ENCODE assay signal across 8 mouse cellular contexts in the genomic region with DNA sequence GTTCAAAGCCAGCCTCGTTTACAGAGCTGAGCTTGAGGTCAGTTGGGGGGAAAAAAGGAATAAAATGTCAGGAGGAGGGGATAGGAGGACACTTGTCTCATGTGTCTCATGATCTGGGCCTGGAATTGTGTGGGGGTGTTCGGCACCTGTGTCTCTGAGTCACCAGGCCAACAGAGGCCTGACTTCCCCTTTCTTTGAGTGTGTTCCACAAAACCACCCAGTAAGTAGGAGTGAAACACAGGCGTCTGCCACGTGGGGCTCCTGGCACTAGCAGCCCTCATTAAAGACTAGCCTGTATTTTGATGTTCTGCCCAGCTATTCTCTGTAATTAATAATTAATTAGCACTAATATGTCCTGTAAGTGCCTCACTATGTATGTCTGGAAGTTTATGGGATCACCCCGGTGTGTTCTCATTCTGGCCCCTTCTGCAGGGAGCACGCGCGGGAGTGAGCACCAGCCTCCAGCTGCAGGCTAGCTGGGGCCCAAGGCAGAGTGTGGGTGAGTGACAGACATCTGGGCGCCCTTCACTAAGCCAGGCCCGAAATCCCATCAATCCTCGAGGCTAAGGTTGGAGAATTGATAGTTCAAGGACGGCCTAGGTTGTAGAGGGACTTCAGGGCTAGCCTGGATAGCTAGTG. TPM values are rescaled to one million over a fixed set of nuclear protein-coding genes. Genes with fewer than 3 reads are reported as not detected.
A peak's percentile ranks its signal among the peaks of the same experiment; 100 is the strongest.
DNase-seq lines count a peak whose midpoint lies in the region; ATAC-seq lines count a peak whose summit lies in the region.

No protein-coding gene starts in this region.

- peaks cover 8% of the 10 kb centered on the region for H3K36me3 ChIP-seq in forebrain, embryonic 10.5 days (replicated peaks)
- H3K36me3 ChIP-seq in forebrain, embryonic 16.5 days (ENCODE audit: control insufficient read depth, insufficient read depth) = no peaks in the 10 kb centered on the region
- H3K36me3 ChIP-seq in hindbrain, embryonic 15.5 days = no peaks in the 10 kb centered on the region
- peaks cover 17% of the 10 kb centered on the region for H3K36me3 ChIP-seq in macrophage (ENCODE audit: inconsistent target)

- no peak overlapping the region for H3K4me2 ChIP-seq in forebrain, embryonic 16.5 days (ENCODE audit: low read length)
- peak overlapping the region; percentile 83 for H3K4me2 ChIP-seq in hindbrain, embryonic 15.5 days

- H3K27ac ChIP-seq in forebrain, embryonic 10.5 days = no peak overlapping the region
- no peak overlapping the region for H3K27ac ChIP-seq in forebrain, embryonic 16.5 days (ENCODE audit: low read length)
- H3K27ac ChIP-seq in hindbrain, embryonic 15.5 days (replicated peaks) = no peak overlapping the region
- H3K27ac ChIP-seq in macrophage = peak overlapping the region; percentile 100

- peaks cover 69% of the 10 kb centered on the region for H3K79me2 ChIP-seq in macrophage (ENCODE audit: inconsistent target)

- peaks cover 40% of the 10 kb centered on the region for H3K27me3 ChIP-seq in forebrain, embryonic 10.5 days (ENCODE audit: poor library complexity, severe bottlenecking)
- 0 out of 2 replicates have a peak, but pooled peaks cover 2% of the 10 kb centered on the region for H3K27me3 ChIP-seq in forebrain, embryonic 16.5 days (replicated peaks; ENCODE audit: control insufficient read depth, insufficient read depth, low read length)
- no peaks in the 10 kb centered on the region for H3K27me3 ChIP-seq in hindbrain, embryonic 15.5 days

- no peak for ATAC-seq in forebrain, embryonic 16.5 days
- ATAC-seq in hindbrain, embryonic 15.5 days (ENCODE audit: low FRiP score, low read depth) = no peak

- no peaks in the 10 kb centered on the region for H3K9me3 ChIP-seq in forebrain, embryonic 10.5 days
- H3K9me3 ChIP-seq in forebrain, embryonic 16.5 days (ENCODE audit: control insufficient read depth, low read length) = no peaks in the 10 kb centered on the region
- no peaks in the 10 kb centered on the region for H3K9me3 ChIP-seq in hindbrain, embryonic 15.5 days

- DNase-seq in forebrain, embryonic 10.5 days (ENCODE audit: extremely low spot score, low spot score) = no peak
- peak; percentile 53 for DNase-seq in MN1 (ENCODE audit: low spot score)
- DNase-seq in left cerebral cortex, postnatal 36 days (ENCODE audit: low spot score in 2 of 2) = no peak
- DNase-seq in ovary, postnatal 36 days (ENCODE audit: low spot score) = no peak
- DNase-seq in cerebellum, adult 11 months = no peak

- peak overlapping the region; percentile 86 for H3K4me3 ChIP-seq in forebrain, embryonic 10.5 days
- H3K4me3 ChIP-seq in forebrain, embryonic 16.5 days (replicated peaks; ENCODE audit: low read length) = no peak overlapping the region
- peak overlapping the region; percentile 92 for H3K4me3 ChIP-seq in hindbrain, embryonic 15.5 days
- H3K4me3 ChIP-seq in macrophage (ENCODE audit: inconsistent target) = peak overlapping the region; percentile 59

- peaks cover 68% of the 10 kb centered on the region for H3K4me1 ChIP-seq in forebrain, embryonic 10.5 days
- peaks cover 17% of the 10 kb centered on the region for H3K4me1 ChIP-seq in forebrain, embryonic 16.5 days (replicated peaks; ENCODE audit: control insufficient read depth, insufficient read depth, low read length)
- peaks cover 27% of the 10 kb centered on the region for H3K4me1 ChIP-seq in hindbrain, embryonic 15.5 days (replicated peaks)

- intact Hi-C loops in left cerebral cortex, postnatal 36 days (cut with DNase I) = no loop called here

- H3K9ac ChIP-seq in forebrain, embryonic 16.5 days (replicated peaks; ENCODE audit: low read depth, low read length) = no peak overlapping the region
- no peak overlapping the region for H3K9ac ChIP-seq in hindbrain, embryonic 15.5 days

- WGBS in forebrain, embryonic 10.5 days = 61% methylated on average over 12 of the region's 12 CpGs
- WGBS in forebrain, embryonic 16.5 days = 51% methylated on average over 12 of the region's 12 CpGs
- 53% methylated on average over 12 of the region's 12 CpGs for WGBS in hindbrain, embryonic 15.5 days
- WGBS in macrophage (ENCODE audit: missing documents) = 7% methylated on average over 12 of the region's 12 CpGs

RNA-seq across cellular contexts. Expression of gene Mfsd12, which starts 0.8 kb away (rescaled TPM):
- 6.7 and 7.5 TPM in 2 replicates for polyA plus RNA-seq in forebrain, embryonic 10.5 days (2016; fragmentation: Nextera tagmentation; extraction: Ambion mirVana)
- 11.4 and 11.5 TPM in 2 replicates for polyA plus RNA-seq in forebrain, embryonic 16.5 days (2015; fragmentation: Nextera tagmentation; extraction: Ambion mirVana)
- 21.0 and 21.1 TPM in 2 replicates for polyA plus RNA-seq in hindbrain, embryonic 15.5 days (2015; fragmentation: Nextera tagmentation; extraction: Ambion mirVana)
- 100 to 1,000 TPM in 19 of 26 experiments, 10 to 100 TPM in 7; 51.6 to 394 (median 199) TPM for total RNA-seq in macrophage (2018; cell fraction: chromatin; rRNA removed)
- 100 to 1,000 TPM; 134 to 406 (median 278) TPM for total RNA-seq in macrophage (2018; cell fraction: cytosol; rRNA removed)
- total RNA-seq in macrophage (2018; cell fraction: nucleus; rRNA removed) = 100 to 1,000 TPM; 143 to 724 (median 423) TPM
- polyA plus RNA-seq in macrophage (2018) = 129 to 266 TPM (median 167 TPM) in 3 replicates
- 10 to 100 TPM; 39.6 to 40.9 TPM for total RNA-seq in left cerebral cortex, postnatal 36 days (2021)

RNA-seq across cellular contexts. Expression of gene Hmg20b, which starts 6.2 kb away (rescaled TPM):
- polyA plus RNA-seq in forebrain, embryonic 10.5 days (2016; fragmentation: Nextera tagmentation; extraction: Ambion mirVana) = 101 and 108 TPM in 2 replicates
- 33.4 and 34.2 TPM in 2 replicates for polyA plus RNA-seq in forebrain, embryonic 16.5 days (2015; fragmentation: Nextera tagmentation; extraction: Ambion mirVana)
- polyA plus RNA-seq in hindbrain, embryonic 15.5 days (2015; fragmentation: Nextera tagmentation; extraction: Ambion mirVana) = 39.0 and 39.9 TPM in 2 replicates
- total RNA-seq in macrophage (2018; cell fraction: chromatin; rRNA removed) = 100 to 1,000 TPM; 159 to 417 (median 247) TPM
- total RNA-seq in macrophage (2018; cell fraction: cytosol; rRNA removed) = 10 to 100 TPM; 33.6 to 65.0 (median 46.9) TPM
- 100 to 1,000 TPM; 137 to 418 (median 259) TPM for total RNA-seq in macrophage (2018; cell fraction: nucleus; rRNA removed)
- 33.1 to 54.6 TPM (median 42.5 TPM) in 3 replicates for polyA plus RNA-seq in macrophage (2018)
- 10 to 100 TPM; 27.0 to 35.5 TPM for total RNA-seq in left cerebral cortex, postnatal 36 days (2021)

RNA-seq across cellular contexts. Expression of gene 4930404N11Rik, which starts 9.1 kb away (rescaled TPM):
- 0.35 and 0.52 TPM in 2 replicates for polyA plus RNA-seq in forebrain, embryonic 10.5 days (2016; fragmentation: Nextera tagmentation; extraction: Ambion mirVana)
- 0.72 and 0.86 TPM in 2 replicates for polyA plus RNA-seq in forebrain, embryonic 16.5 days (2015; fragmentation: Nextera tagmentation; extraction: Ambion mirVana)
- polyA plus RNA-seq in hindbrain, embryonic 15.5 days (2015; fragmentation: Nextera tagmentation; extraction: Ambion mirVana) = 1.1 TPM in 2 replicates
- 1 to 10 TPM; 1.9 to 6.8 (median 4.2) TPM for total RNA-seq in macrophage (2018; cell fraction: chromatin; rRNA removed)
- total RNA-seq in macrophage (2018; cell fraction: cytosol; rRNA removed) = 1 to 10 TPM; 1.3 to 7.7 (median 3.5) TPM
- 10 to 100 TPM in 3 of 26 experiments, 1 to 10 TPM in 23; 1.6 to 12.0 (median 5.1) TPM for total RNA-seq in macrophage (2018; cell fraction: nucleus; rRNA removed)
- polyA plus RNA-seq in macrophage (2018) = 1.5 to 9.8 TPM (median 2.5 TPM) in 3 replicates
- total RNA-seq in left cerebral cortex, postnatal 36 days (2021) = 1 to 10 TPM in 1 of 2 experiments, under 1 TPM in 1; 0.49 to 2.2 TPM

RNA-seq across cellular contexts. Expression of gene Gipc3, which starts 13.4 kb away (rescaled TPM):
- polyA plus RNA-seq in forebrain, embryonic 10.5 days (2016; fragmentation: Nextera tagmentation; extraction: Ambion mirVana) = not detected in 2 replicates
- not detected in 2 replicates for polyA plus RNA-seq in forebrain, embryonic 16.5 days (2015; fragmentation: Nextera tagmentation; extraction: Ambion mirVana)
- polyA plus RNA-seq in hindbrain, embryonic 15.5 days (2015; fragmentation: Nextera tagmentation; extraction: Ambion mirVana) = not detected in 2 replicates
- under 1 TPM in 2 of 26 experiments, not detected in 24; 0.16 to 0.71 TPM for total RNA-seq in macrophage (2018; cell fraction: chromatin; rRNA removed)
- under 1 TPM in 18 of 26 experiments, not detected in 8; 0.03 to 0.17 (median 0.08) TPM for total RNA-seq in macrophage (2018; cell fraction: cytosol; rRNA removed)
- total RNA-seq in macrophage (2018; cell fraction: nucleus; rRNA removed) = 1 to 10 TPM in 1 of 26 experiments, under 1 TPM in 1, not detected in 24; 0.18 to 1.4 TPM
- polyA plus RNA-seq in macrophage (2018) = 0.07 TPM in 1 of 3 replicates, not detected in the others
- total RNA-seq in left cerebral cortex, postnatal 36 days (2021) = 1 to 10 TPM; 1.4 to 1.8 TPM

RNA-seq across cellular contexts. Expression of gene Fzr1, which starts 21.8 kb away (rescaled TPM):
- polyA plus RNA-seq in forebrain, embryonic 10.5 days (2016; fragmentation: Nextera tagmentation; extraction: Ambion mirVana) = 135 and 139 TPM in 2 replicates
- polyA plus RNA-seq in forebrain, embryonic 16.5 days (2015; fragmentation: Nextera tagmentation; extraction: Ambion mirVana) = 121 and 133 TPM in 2 replicates
- polyA plus RNA-seq in hindbrain, embryonic 15.5 days (2015; fragmentation: Nextera tagmentation; extraction: Ambion mirVana) = 147 and 152 TPM in 2 replicates
- total RNA-seq in macrophage (2018; cell fraction: chromatin; rRNA removed) = 10 to 100 TPM; 37.1 to 93.5 (median 67.0) TPM
- total RNA-seq in macrophage (2018; cell fraction: cytosol; rRNA removed) = 10 to 100 TPM; 14.6 to 29.0 (median 20.0) TPM
- 10 to 100 TPM; 20.2 to 46.0 (median 34.3) TPM for total RNA-seq in macrophage (2018; cell fraction: nucleus; rRNA removed)
- 12.9 to 17.0 TPM (median 15.3 TPM) in 3 replicates for polyA plus RNA-seq in macrophage (2018)
- 10 to 100 TPM; 67.8 to 72.2 TPM for total RNA-seq in left cerebral cortex, postnatal 36 days (2021)
